Mouse (Mus musculus) gastrocnemius, adult 8-10 months (tissue): Measurements from ENCODE around the gene Bmp7. TPM values are rescaled to one million over a fixed set of nuclear protein-coding genes. Genes with fewer than 3 reads are reported as not detected.
A peak's percentile ranks its signal among the peaks of the same experiment; 100 is the strongest.

Experiments
- DNase-seq, 2 experiments: peaks; one replicate each; pipeline ENCODE4 v3.0.0; 2022; ENCODE audit warnings: low spot score in 2 of 2
- total RNA-seq, 4 experiments: library from RNA; stranded (reverse); gene quantifications; 2 replicates each; pipeline ENCODE4 v1.2.4; 2022

The Bmp7 gene
- 1 to 10 TPM in 1 of 4 experiments, under 1 TPM in 3; 0.10 to 1.4 (median 0.25) TPM for total RNA-seq

GRCm38 (mm10) chr2:172940003-172940798, at the start of gene Bmp7:
Bmp7 (minus strand) TSS chr2:172940321.
- DNase-seq, result no peak

GRCm38 (mm10) chr2:172982776-172983561, 42.8 kb upstream of the Bmp7 start:
- no peak for DNase-seq

GRCm38 (mm10) chr2:172979666-172980345, 39.7 kb upstream of the Bmp7 start:
- no peak for DNase-seq

- no peak for DNase-seq
Observed at GRCm38 (mm10) chr2:172978131-172978633, 38.1 kb upstream of the Bmp7 start.

GRCm38 (mm10) chr2:172977409-172978130, 37.4 kb upstream of the Bmp7 start, which contains the start of gene Spo11:
Spo11 (plus strand) TSS chr2:172977700.
- DNase-seq, result no peak

GRCm38 (mm10) chr2:172976661-172977238, 36.6 kb upstream of the Bmp7 start:
- DNase-seq, result no peak

- DNase-seq, result no peak
Observed at GRCm38 (mm10) chr2:172975159-172975558, 35.0 kb upstream of the Bmp7 start.

- no peak for DNase-seq
Observed at GRCm38 (mm10) chr2:172974701-172975100, 34.6 kb upstream of the Bmp7 start.

GRCm38 (mm10) chr2:172973806-172974565, 33.9 kb upstream of the Bmp7 start:
- DNase-seq, result peak; percentile 19 to 36

- DNase-seq, result no peak
Observed at GRCm38 (mm10) chr2:172971865-172972264, 31.7 kb upstream of the Bmp7 start.

- no peak for DNase-seq
Observed at GRCm38 (mm10) chr2:172966480-172966879, 26.4 kb upstream of the Bmp7 start.

GRCm38 (mm10) chr2:172965249-172965648, 25.1 kb upstream of the Bmp7 start:
- no peak for DNase-seq

- DNase-seq, result no peak
Observed at GRCm38 (mm10) chr2:172961211-172961610, 21.1 kb upstream of the Bmp7 start.

- no peak for DNase-seq
Observed at GRCm38 (mm10) chr2:172960350-172960749, 20.2 kb upstream of the Bmp7 start.

GRCm38 (mm10) chr2:172959006-172959768, 19.1 kb upstream of the Bmp7 start:
- no peak for DNase-seq

- no peak for DNase-seq
Observed at GRCm38 (mm10) chr2:172958579-172958978, 18.5 kb upstream of the Bmp7 start.

- no peak for DNase-seq
Observed at GRCm38 (mm10) chr2:172951976-172952375, 11.9 kb upstream of the Bmp7 start.

GRCm38 (mm10) chr2:172950722-172951121, 10.6 kb upstream of the Bmp7 start:
- DNase-seq, result no peak

- no peak for DNase-seq
Observed at GRCm38 (mm10) chr2:172950119-172950676, 10.1 kb upstream of the Bmp7 start.
